Mouse (Mus musculus): ENCODE results near the gene Maml2. TPM values are rescaled to one million over a fixed set of nuclear protein-coding genes. Genes with fewer than 3 reads are reported as not detected.

Gene Maml2
- polyA plus RNA-seq, 1 experiment, result 1.3 TPM

- no peaks in the 10 kb centered on the region for H3K36me3 ChIP-seq (ENCODE audit: control insufficient read depth, insufficient read depth)
- no peaks in the 10 kb centered on the region for H3K27me3 ChIP-seq (ENCODE audit: control insufficient read depth, insufficient read depth, insufficient read length)
- no peaks in the 10 kb centered on the region for H3K79me2 ChIP-seq (ENCODE audit: control insufficient read depth, insufficient read depth)
- H3K4me2 ChIP-seq (ENCODE audit: low read depth), result no peak overlapping the region
- H3ac ChIP-seq (ENCODE audit: control insufficient read depth, insufficient read length), result no peak overlapping the region
- H3K4me3 ChIP-seq, result no peak overlapping the region
- TF ChIP-seq E2F4 (IDR thresholded peaks at IDR 0.05; ENCODE audit: insufficient read depth) (no peak), USF1 (IDR thresholded peaks at IDR 0.05; ENCODE audit: low read depth) (no peak), MYOD1 (IDR thresholded peaks at IDR 0.05; ENCODE audit: control insufficient read depth in 1 of 3, insufficient read length in 2 of 3, low read depth in 2 of 3) (no peak), POLR2AphosphoS2 (IDR thresholded peaks at IDR 0.05; ENCODE audit: insufficient read length, low read depth) (no peak), POLR2A (IDR thresholded peaks at IDR 0.05; ENCODE audit: insufficient read length, low read depth) (no peak), CEBPB (IDR thresholded peaks at IDR 0.05; ENCODE audit: insufficient read depth, poor library complexity, severe bottlenecking) (no peak), TCF12 (IDR thresholded peaks at IDR 0.05; ENCODE audit: insufficient read depth, poor library complexity, severe bottlenecking) (no peak), TCF3 (IDR thresholded peaks at IDR 0.05; ENCODE audit: insufficient read length, low read depth) (no peak), MAX (IDR thresholded peaks at IDR 0.05; ENCODE audit: low read depth) (no peak), MYOG (IDR thresholded peaks at IDR 0.05; ENCODE audit: control insufficient read depth in 1 of 3, insufficient read depth in 1 of 3, insufficient read length in 2 of 3, low read depth in 2 of 3) (no peak), SRF (IDR thresholded peaks at IDR 0.05; ENCODE audit: control insufficient read depth, insufficient read length, low read depth) (no peak), REST (IDR thresholded peaks at IDR 0.05; ENCODE audit: insufficient read depth, insufficient read length) (no peak)
These were observed 277.2 kb downstream of the Maml2 start for GRCm38 (mm10) chr9:13574913-13575312.

GRCm38 (mm10) chr9:13577150-13577549, 279.4 kb downstream of the Maml2 start:
- no peak overlapping the region for H3K4me3 ChIP-seq
- H3K4me2 ChIP-seq (ENCODE audit: low read depth), result no peak overlapping the region
- no peaks in the 10 kb centered on the region for H3K36me3 ChIP-seq (ENCODE audit: control insufficient read depth, insufficient read depth)
- H3K27me3 ChIP-seq (ENCODE audit: control insufficient read depth, insufficient read depth, insufficient read length), result no peaks in the 10 kb centered on the region
- no peak for TF ChIP-seq TCF12 (IDR thresholded peaks at IDR 0.05; ENCODE audit: insufficient read depth, poor library complexity, severe bottlenecking)
- no peak for TF ChIP-seq POLR2A (IDR thresholded peaks at IDR 0.05; ENCODE audit: insufficient read length, low read depth)
- no peak for TF ChIP-seq SRF (IDR thresholded peaks at IDR 0.05; ENCODE audit: control insufficient read depth, insufficient read length, low read depth)
- TF ChIP-seq TCF3 (IDR thresholded peaks at IDR 0.05; ENCODE audit: insufficient read length, low read depth), result no peak
- TF ChIP-seq REST (IDR thresholded peaks at IDR 0.05; ENCODE audit: insufficient read depth, insufficient read length), result no peak
- no peak for TF ChIP-seq MYOD1 (IDR thresholded peaks at IDR 0.05; ENCODE audit: control insufficient read depth in 1 of 3, insufficient read length in 2 of 3, low read depth in 2 of 3)
- no peak for TF ChIP-seq MYOG (IDR thresholded peaks at IDR 0.05; ENCODE audit: control insufficient read depth in 1 of 3, insufficient read depth in 1 of 3, insufficient read length in 2 of 3, low read depth in 2 of 3)
- no peak for TF ChIP-seq POLR2AphosphoS2 (IDR thresholded peaks at IDR 0.05; ENCODE audit: insufficient read length, low read depth)
- no peak for TF ChIP-seq E2F4 (IDR thresholded peaks at IDR 0.05; ENCODE audit: insufficient read depth)
- TF ChIP-seq CEBPB (IDR thresholded peaks at IDR 0.05; ENCODE audit: insufficient read depth, poor library complexity, severe bottlenecking), result no peak
- no peak for TF ChIP-seq MAX (IDR thresholded peaks at IDR 0.05; ENCODE audit: low read depth)
- no peak for TF ChIP-seq USF1 (IDR thresholded peaks at IDR 0.05; ENCODE audit: low read depth)
- H3ac ChIP-seq (ENCODE audit: control insufficient read depth, insufficient read length), result no peak overlapping the region
- no peaks in the 10 kb centered on the region for H3K79me2 ChIP-seq (ENCODE audit: control insufficient read depth, insufficient read depth)

- no peak overlapping the region for H3K4me3 ChIP-seq
- H3K36me3 ChIP-seq (ENCODE audit: control insufficient read depth, insufficient read depth), result no peaks in the 10 kb centered on the region
- no peak overlapping the region for H3ac ChIP-seq (ENCODE audit: control insufficient read depth, insufficient read length)
- TF ChIP-seq MAX (IDR thresholded peaks at IDR 0.05; ENCODE audit: low read depth) (no peak), MYOG (IDR thresholded peaks at IDR 0.05; ENCODE audit: control insufficient read depth in 1 of 3, insufficient read depth in 1 of 3, insufficient read length in 2 of 3, low read depth in 2 of 3) (no peak), MYOD1 (IDR thresholded peaks at IDR 0.05; ENCODE audit: control insufficient read depth in 1 of 3, insufficient read length in 2 of 3, low read depth in 2 of 3) (no peak), REST (IDR thresholded peaks at IDR 0.05; ENCODE audit: insufficient read depth, insufficient read length) (no peak), USF1 (IDR thresholded peaks at IDR 0.05; ENCODE audit: low read depth) (no peak), TCF3 (IDR thresholded peaks at IDR 0.05; ENCODE audit: insufficient read length, low read depth) (no peak), TCF12 (IDR thresholded peaks at IDR 0.05; ENCODE audit: insufficient read depth, poor library complexity, severe bottlenecking) (no peak)
- no peaks in the 10 kb centered on the region for H3K79me2 ChIP-seq (ENCODE audit: control insufficient read depth, insufficient read depth)
- no peaks in the 10 kb centered on the region for H3K27me3 ChIP-seq (ENCODE audit: control insufficient read depth, insufficient read depth, insufficient read length)
- no peak overlapping the region for H3K4me2 ChIP-seq (ENCODE audit: low read depth)
These were observed 283.4 kb downstream of the Maml2 start for GRCm38 (mm10) chr9:13581184-13581583.

- no peaks in the 10 kb centered on the region for H3K36me3 ChIP-seq (ENCODE audit: control insufficient read depth, insufficient read depth)
- H3K79me2 ChIP-seq (ENCODE audit: control insufficient read depth, insufficient read depth), result no peaks in the 10 kb centered on the region
- no peak overlapping the region for H3ac ChIP-seq (ENCODE audit: control insufficient read depth, insufficient read length)
- no peak for TF ChIP-seq POLR2AphosphoS2 (IDR thresholded peaks at IDR 0.05; ENCODE audit: insufficient read length, low read depth)
- no peak for TF ChIP-seq MYOG (IDR thresholded peaks at IDR 0.05; ENCODE audit: control insufficient read depth in 1 of 3, insufficient read depth in 1 of 3, insufficient read length in 2 of 3, low read depth in 2 of 3)
- no peak overlapping the region for H3K4me3 ChIP-seq
- no peak overlapping the region for H3K4me2 ChIP-seq (ENCODE audit: low read depth)
- H3K27me3 ChIP-seq (ENCODE audit: control insufficient read depth, insufficient read depth, insufficient read length), result no peaks in the 10 kb centered on the region
These were observed 286.2 kb downstream of the Maml2 start for GRCm38 (mm10) chr9:13583952-13584351.

- TF ChIP-seq MYOG (IDR thresholded peaks at IDR 0.05; ENCODE audit: control insufficient read depth in 1 of 3, insufficient read depth in 1 of 3, insufficient read length in 2 of 3, low read depth in 2 of 3), result no peak
- Histone ChIP-seq H3K79me2 (ENCODE audit: control insufficient read depth, insufficient read depth) (no peaks in the 10 kb centered on the region), H3K27me3 (ENCODE audit: control insufficient read depth, insufficient read depth, insufficient read length) (no peaks in the 10 kb centered on the region), H3K36me3 (ENCODE audit: control insufficient read depth, insufficient read depth) (no peaks in the 10 kb centered on the region), H3K4me2 (ENCODE audit: low read depth) (no peak overlapping the region), H3K4me3 (no peak overlapping the region), H3ac (ENCODE audit: control insufficient read depth, insufficient read length) (no peak overlapping the region)
These were observed 286.7 kb downstream of the Maml2 start for GRCm38 (mm10) chr9:13584435-13584834.
